Mouse (Mus musculus) hindbrain, embryonic 13.5 days (tissue): ENCODE data around the gene Lin7a. TPM values are rescaled to one million over a fixed set of nuclear protein-coding genes. Genes with fewer than 3 reads are reported as not detected.

Experiments used
- ATAC-seq: fragments of 200-750 bp; cut with Nextera tagmentation; 2 replicates; pipeline ENCODE4 v1.8.0; 2017; ENCODE audit warnings: moderate TSS enrichment; ENCODE audit not compliant: low FRiP score
- H3K27ac ChIP-seq: fragments of 300-500 bp; sonication (generic); 2 replicates; pipeline ENCODE4 v1.5.1; 2015; ENCODE audit warnings: inconsistent platforms, mild to moderate bottlenecking, moderate library complexity
- H3K27me3 ChIP-seq: fragments of 300-500 bp; sonication (generic); 2 replicates; pipeline ENCODE4 v1.6.1; 2015; ENCODE audit warnings: mild to moderate bottlenecking, inconsistent platforms
- H3K36me3 ChIP-seq: fragments of 300-500 bp; sonication (generic); 2 replicates; pipeline ENCODE4 v1.6.1; 2015; ENCODE audit warnings: mild to moderate bottlenecking, inconsistent platforms
- H3K4me1 ChIP-seq: fragments of 300-500 bp; sonication (generic); replicated peaks from 2 replicates; pipeline ENCODE4 v1.6.1; 2015; ENCODE audit warnings: inconsistent platforms
- H3K4me2 ChIP-seq: fragments of 300-500 bp; sonication (generic); 2 replicates; pipeline ENCODE4 v1.6.1; 2015; ENCODE audit warnings: inconsistent platforms, mild to moderate bottlenecking, moderate library complexity
- H3K4me3 ChIP-seq: fragments of 300-500 bp; sonication (generic); 2 replicates; pipeline ENCODE4 v1.5.1; 2015; ENCODE audit warnings: mild to moderate bottlenecking, inconsistent platforms
- H3K9ac ChIP-seq: fragments of 300-500 bp; sonication (generic); 2 replicates; pipeline ENCODE4 v1.6.1; 2015; ENCODE audit warnings: mild to moderate bottlenecking, inconsistent platforms
- H3K9me3 ChIP-seq: fragments of 300-500 bp; sonication (generic); 2 replicates; pipeline ENCODE4 v1.6.1; 2016; ENCODE audit warnings: inconsistent platforms
- WGBS: fragments of 180-500 bp; shearing (Covaris S2); methylation state at CpG from one replicate; pipeline ENCODE4 v1.1.7; 2015; 5-methylcytosine and 5-hydroxymethylcytosine counted together
- polyA plus RNA-seq: library from polyadenylated mRNA; unstranded; fragments of >200 nt; fragmentation: Nextera tagmentation; extraction: Ambion mirVana; gene quantifications from 2 replicates; pipeline ENCODE4 v1.2.1, GENCODE M21; 2015

The Lin7a gene
- polyA plus RNA-seq, 1 experiment from 2014 or later = 45.3 TPM

GRCm38 (mm10) chr10:107248481-107248880, 23.0 kb upstream of the Lin7a start:
- H3K36me3 ChIP-seq = no peaks in the 10 kb centered on the region
- no peak overlapping the region for H3K4me3 ChIP-seq
- no peak overlapping the region for H3K4me2 ChIP-seq
- H3K9me3 ChIP-seq = no peaks in the 10 kb centered on the region
- no peak overlapping the region for H3K27ac ChIP-seq
- no peaks in the 10 kb centered on the region for H3K4me1 ChIP-seq
- H3K27me3 ChIP-seq = no peaks in the 10 kb centered on the region
- H3K9ac ChIP-seq = no peak overlapping the region
- 92% methylated on average over 8 of the region's 8 CpGs for WGBS
- ATAC-seq = no peak

- H3K4me2 ChIP-seq = no peak overlapping the region
- H3K4me3 ChIP-seq = no peak overlapping the region
- no peak for ATAC-seq
- H3K36me3 ChIP-seq = no peaks in the 10 kb centered on the region
- no peaks in the 10 kb centered on the region for H3K27me3 ChIP-seq
- H3K9ac ChIP-seq = no peak overlapping the region
- no peak overlapping the region for H3K27ac ChIP-seq
- H3K9me3 ChIP-seq = no peaks in the 10 kb centered on the region
- H3K4me1 ChIP-seq = no peaks in the 10 kb centered on the region
- WGBS = 93% methylated on average over 7 of the region's 7 CpGs
These were observed 22.4 kb upstream of the Lin7a start for GRCm38 (mm10) chr10:107249056-107249455.

GRCm38 (mm10) chr10:107249606-107250186, 21.8 kb upstream of the Lin7a start:
- Histone ChIP-seq H3K9me3 (no peaks in the 10 kb centered on the region), H3K4me1 (no peaks in the 10 kb centered on the region), H3K27ac (no peak overlapping the region), H3K4me2 (no peak overlapping the region), H3K4me3 (no peak overlapping the region), H3K9ac (no peak overlapping the region), H3K27me3 (no peaks in the 10 kb centered on the region), H3K36me3 (no peaks in the 10 kb centered on the region)
- ATAC-seq = no peak
- WGBS = 84% methylated on average over 5 of the region's 5 CpGs

GRCm38 (mm10) chr10:107250346-107251210, 20.9 kb upstream of the Lin7a start:
- Histone ChIP-seq H3K4me2 (no peak overlapping the region), H3K9ac (no peak overlapping the region), H3K9me3 (no peaks in the 10 kb centered on the region), H3K27ac (no peak overlapping the region), H3K4me3 (no peak overlapping the region), H3K27me3 (no peaks in the 10 kb centered on the region), H3K36me3 (no peaks in the 10 kb centered on the region), H3K4me1 (no peaks in the 10 kb centered on the region)
- WGBS = 79% methylated on average over 7 of the region's 7 CpGs
- no peak for ATAC-seq

- WGBS = 79% methylated on average over 2 of the region's 2 CpGs
- H3K27me3 ChIP-seq = no peaks in the 10 kb centered on the region
- H3K9me3 ChIP-seq = no peaks in the 10 kb centered on the region
- H3K4me3 ChIP-seq = no peak overlapping the region
- ATAC-seq = no peak
- no peak overlapping the region for H3K27ac ChIP-seq
- H3K4me2 ChIP-seq = no peak overlapping the region
- H3K36me3 ChIP-seq = no peaks in the 10 kb centered on the region
- H3K4me1 ChIP-seq = no peaks in the 10 kb centered on the region
- no peak overlapping the region for H3K9ac ChIP-seq
These were observed 20.2 kb upstream of the Lin7a start for GRCm38 (mm10) chr10:107251271-107251670.

- H3K4me2 ChIP-seq = no peak overlapping the region
- no peak overlapping the region for H3K4me3 ChIP-seq
- ATAC-seq = no peak
- H3K9me3 ChIP-seq = no peaks in the 10 kb centered on the region
- no peaks in the 10 kb centered on the region for H3K4me1 ChIP-seq
- H3K27me3 ChIP-seq = no peaks in the 10 kb centered on the region
- WGBS = 89% methylated on average over 2 of the region's 2 CpGs
- no peaks in the 10 kb centered on the region for H3K36me3 ChIP-seq
- no peak overlapping the region for H3K9ac ChIP-seq
- no peak overlapping the region for H3K27ac ChIP-seq
These were observed 19.5 kb upstream of the Lin7a start for GRCm38 (mm10) chr10:107251801-107252502.

GRCm38 (mm10) chr10:107252503-107252815, 19.0 kb upstream of the Lin7a start:
- H3K9me3 ChIP-seq = no peaks in the 10 kb centered on the region
- H3K4me2 ChIP-seq = no peak overlapping the region
- no peaks in the 10 kb centered on the region for H3K36me3 ChIP-seq
- H3K27me3 ChIP-seq = no peaks in the 10 kb centered on the region
- no peaks in the 10 kb centered on the region for H3K4me1 ChIP-seq
- ATAC-seq = no peak
- H3K9ac ChIP-seq = no peak overlapping the region
- H3K27ac ChIP-seq = no peak overlapping the region
- 87% methylated on average over 3 of the region's 3 CpGs for WGBS
- H3K4me3 ChIP-seq = no peak overlapping the region

- 95% methylated on average over 4 of the region's 4 CpGs for WGBS
- Histone ChIP-seq H3K27ac (no peak overlapping the region), H3K36me3 (no peaks in the 10 kb centered on the region), H3K4me2 (no peak overlapping the region), H3K4me1 (no peaks in the 10 kb centered on the region), H3K9me3 (no peaks in the 10 kb centered on the region), H3K27me3 (no peaks in the 10 kb centered on the region), H3K4me3 (no peak overlapping the region), H3K9ac (no peak overlapping the region)
- no peak for ATAC-seq
These were observed 18.1 kb upstream of the Lin7a start for GRCm38 (mm10) chr10:107253191-107253965.

GRCm38 (mm10) chr10:107254656-107255055, 16.8 kb upstream of the Lin7a start:
- Histone ChIP-seq H3K4me3 (no peak overlapping the region), H3K9me3 (no peaks in the 10 kb centered on the region), H3K9ac (no peak overlapping the region), H3K36me3 (no peaks in the 10 kb centered on the region), H3K4me1 (no peaks in the 10 kb centered on the region), H3K4me2 (no peak overlapping the region), H3K27ac (no peak overlapping the region), H3K27me3 (no peaks in the 10 kb centered on the region)
- no peak for ATAC-seq

GRCm38 (mm10) chr10:107255351-107256050, 16.0 kb upstream of the Lin7a start:
- Histone ChIP-seq H3K27me3 (no peaks in the 10 kb centered on the region), H3K9ac (no peak overlapping the region), H3K4me3 (no peak overlapping the region), H3K9me3 (no peaks in the 10 kb centered on the region), H3K36me3 (no peaks in the 10 kb centered on the region), H3K4me1 (no peaks in the 10 kb centered on the region), H3K4me2 (no peak overlapping the region), H3K27ac (no peak overlapping the region)
- 94% methylated on average over 6 of the region's 6 CpGs for WGBS
- ATAC-seq = no peak

GRCm38 (mm10) chr10:107256451-107256960, 15.0 kb upstream of the Lin7a start:
- Histone ChIP-seq H3K27me3 (no peaks in the 10 kb centered on the region), H3K4me3 (no peak overlapping the region), H3K27ac (no peak overlapping the region), H3K9me3 (no peaks in the 10 kb centered on the region), H3K4me2 (no peak overlapping the region), H3K9ac (no peak overlapping the region), H3K4me1 (no peaks in the 10 kb centered on the region), H3K36me3 (no peaks in the 10 kb centered on the region)
- WGBS = 70% methylated on average over 5 of the region's 5 CpGs
- no peak for ATAC-seq
